Mouse (Mus musculus) forebrain, postnatal 0 days (tissue): ENCODE measurements around the gene Capn6. TPM values are rescaled to one million over a fixed set of nuclear protein-coding genes. Genes with fewer than 3 reads are reported as not detected.

Experiments
- ATAC-seq: fragments of 200-750 bp; cut with Nextera tagmentation; 2 replicates; pipeline ENCODE4 v1.8.0; 2017; ENCODE audit warnings: mild to moderate bottlenecking, moderate library complexity
- DNase-seq: peaks from one replicate; pipeline ENCODE4 v3.0.0-alpha.2; 2015
- H3K27ac ChIP-seq: fragments of 300-500 bp; sonication (generic); 2 replicates; pipeline ENCODE4 v1.5.1; 2014; ENCODE audit warnings: low read depth, mild to moderate bottlenecking, antibody characterized with exemption, low read length, moderate library complexity, mixed read lengths
- H3K27me3 ChIP-seq: fragments of 300-500 bp; sonication (generic); 2 replicates; pipeline ENCODE4 v1.6.1; 2014; ENCODE audit warnings: mild to moderate bottlenecking, low read length, mixed read lengths; ENCODE audit not compliant: insufficient read depth
- H3K36me3 ChIP-seq: fragments of 300-500 bp; sonication (generic); 2 replicates; pipeline ENCODE4 v1.6.1; 2014; ENCODE audit warnings: mild to moderate bottlenecking, moderate library complexity; ENCODE audit not compliant: insufficient read depth
- H3K4me1 ChIP-seq: fragments of 300-500 bp; sonication (generic); 2 replicates; pipeline ENCODE4 v1.6.1; 2014; ENCODE audit warnings: antibody characterized with exemption; ENCODE audit not compliant: insufficient read depth
- H3K4me2 ChIP-seq: fragments of 300-500 bp; sonication (generic); 2 replicates; pipeline ENCODE4 v1.6.1; 2014; ENCODE audit warnings: low read depth, mild to moderate bottlenecking, moderate library complexity
- H3K4me3 ChIP-seq: fragments of 300-500 bp; sonication (generic); 2 replicates; pipeline ENCODE4 v1.5.1; 2014; ENCODE audit warnings: low read depth, low read length, mixed read lengths
- H3K9ac ChIP-seq: fragments of 300-500 bp; sonication (generic); 2 replicates; pipeline ENCODE4 v1.6.1; 2014; ENCODE audit warnings: mild to moderate bottlenecking
- H3K9me3 ChIP-seq: fragments of 300-500 bp; sonication (generic); 2 replicates; pipeline ENCODE4 v1.6.1; 2016; ENCODE audit warnings: low read length
- CTCF ChIP-seq: sonication (generic); IDR thresholded peaks from 2 replicates; pipeline ENCODE4 v1.5.1; 2016; ENCODE audit warnings: antibody characterized with exemption, control low read depth, low read depth
- WGBS: fragments of 180-500 bp; shearing (Covaris S2); extraction: QIAGEN DNeasy Blood & Tissue Kit; methylation state at CpG from one replicate; pipeline ENCODE4 v1.1.7; 2014; 5-methylcytosine and 5-hydroxymethylcytosine counted together
- microRNA-seq, 2 experiments: library from miRNA; unstranded; fragments of <30 nt; microRNA quantifications; one replicate each; pipeline ENCODE4; 2016
- polyA plus RNA-seq: library from polyadenylated mRNA; unstranded; fragments of >200 nt; fragmentation: Nextera tagmentation; extraction: Ambion mirVana; gene quantifications from 2 replicates; pipeline ENCODE4 v1.2.1, GENCODE M21; 2015
- total RNA-seq: library from RNA; depleted of rRNA; stranded (reverse); fragments of >200 nt; gene quantifications from 2 replicates; pipeline ENCODE4 v1.2.3, GENCODE M21; 2014; rRNA removed

Capn6 gene
- total and polyA plus RNA-seq, 2 experiments from 2014 or later = 1.2 to 5.5 TPM

- Histone ChIP-seq H3K27me3 (no peaks in the 10 kb centered on the region), H3K9ac (no peak overlapping the region), H3K9me3 (no peaks in the 10 kb centered on the region), H3K36me3 (no peaks in the 10 kb centered on the region), H3K4me2 (no peak overlapping the region), H3K4me3 (no peak overlapping the region), H3K27ac (no peak overlapping the region), H3K4me1 (no peaks in the 10 kb centered on the region)
- ATAC-seq (no peak), DNase-seq (no peak)
- TF ChIP-seq CTCF = no peak
- WGBS = 88% methylated on average over 1 of the region's 1 CpGs
These were observed 11.3 kb downstream of the Capn6 start for GRCm38 (mm10) chrX:143815948-143816347.

- H3K36me3 ChIP-seq = no peaks in the 10 kb centered on the region
- H3K4me2 ChIP-seq = no peak overlapping the region
- H3K4me1 ChIP-seq = no peaks in the 10 kb centered on the region
- 65% methylated on average over 3 of the region's 3 CpGs for WGBS
- DNase-seq (no peak), ATAC-seq (no peak)
- H3K9ac ChIP-seq = no peak overlapping the region
- H3K4me3 ChIP-seq = no peak overlapping the region
- TF ChIP-seq CTCF = no peak
- H3K9me3 ChIP-seq = no peaks in the 10 kb centered on the region
- no peak overlapping the region for H3K27ac ChIP-seq
- no peaks in the 10 kb centered on the region for H3K27me3 ChIP-seq
These were observed 64.7 kb downstream of the Capn6 start for GRCm38 (mm10) chrX:143762556-143762955.

Small RNAs within 50 kb of the gene (microRNA-seq; reads per million reads assigned to microRNA genes)
- 0 reads per million in 2 experiments for gene Gm47298

Other genes with a start within 250 kb of the Capn6 start
- 334 and 422 TPM in 2 replicates for gene Dcx, start 105.9 kb upstream of the Capn6 start, total RNA-seq
- gene Dcx, start 105.9 kb upstream of the Capn6 start, polyA plus RNA-seq = 156 and 219 TPM in 2 replicates